Mouse (Mus musculus) cerebellum, adult 18-20 months (tissue): Measurements from ENCODE around the gene Chd4.
"Not testable (repeated sequence)": the region's sequence is repeated elsewhere in the genome, so short reads cannot be mapped to it uniquely, and the experiment has no call there.

Source experiments
- DNase-seq, 2 experiments: peaks; one replicate each; pipeline ENCODE4 v3.0.0; 2021

Chd4 gene

GRCm38 (mm10) chr6:125095391-125096278, at the start of gene Chd4:
Gene Chd4 (plus strand): TSS chr6:125095981.
- DNase-seq, result peak; percentile 95

GRCm38 (mm10) chr6:125046691-125047090, 49.1 kb upstream of the Chd4 start:
- DNase-seq, result peak; percentile 83 to 91

- DNase-seq, result no peak
Observed at GRCm38 (mm10) chr6:125049678-125050077, 46.1 kb upstream of the Chd4 start, which contains the start of gene Acrbp. Gene Acrbp (plus strand): TSS chr6:125049689.

GRCm38 (mm10) chr6:125051237-125051636, 44.5 kb upstream of the Chd4 start:
- DNase-seq, result no peak

- no peak for DNase-seq
Observed at GRCm38 (mm10) chr6:125061493-125061892, 34.3 kb upstream of the Chd4 start.

GRCm38 (mm10) chr6:125062511-125062910, 33.3 kb upstream of the Chd4 start:
- no peak for DNase-seq

- no peak for DNase-seq
Observed at GRCm38 (mm10) chr6:125063906-125064305, 31.9 kb upstream of the Chd4 start.

- DNase-seq, result not testable (repeated sequence)
Observed at GRCm38 (mm10) chr6:125065223-125065622, 30.6 kb upstream of the Chd4 start.

GRCm38 (mm10) chr6:125067571-125067995, 28.2 kb upstream of the Chd4 start, which contains the start of gene Lpar5:
Gene Lpar5 (plus strand): TSS chr6:125067920.
- no peak for DNase-seq

GRCm38 (mm10) chr6:125071170-125071895, 24.4 kb upstream of the Chd4 start:
- DNase-seq, result no peak

GRCm38 (mm10) chr6:125071896-125072279, 23.9 kb upstream of the Chd4 start:
- DNase-seq, result peak; percentile 88 to 90

GRCm38 (mm10) chr6:125073825-125074224, 22.0 kb upstream of the Chd4 start:
- no peak for DNase-seq

- DNase-seq, result no peak
Observed at GRCm38 (mm10) chr6:125081394-125081793, 14.4 kb upstream of the Chd4 start.

GRCm38 (mm10) chr6:125081797-125082560, 13.8 kb upstream of the Chd4 start:
- peak; percentile 83 to 85 for DNase-seq

GRCm38 (mm10) chr6:125082801-125083386, 12.9 kb upstream of the Chd4 start:
- no peak for DNase-seq

- peak; percentile 66 to 72 for DNase-seq
Observed at GRCm38 (mm10) chr6:125084424-125084823, 11.4 kb upstream of the Chd4 start.

- DNase-seq, result no peak
Observed at GRCm38 (mm10) chr6:125087937-125088336, 7.8 kb upstream of the Chd4 start.

GRCm38 (mm10) chr6:125088561-125089321, 7.0 kb upstream of the Chd4 start:
- peak; percentile 71 to 77 for DNase-seq

GRCm38 (mm10) chr6:125089521-125090321, 6.1 kb upstream of the Chd4 start:
- DNase-seq, result peak; percentile 69 to 78

GRCm38 (mm10) chr6:125090341-125091085, 5.3 kb upstream of the Chd4 start:
- DNase-seq, result no peak
